Mouse (Mus musculus): ENCODE results near the gene Elane. TPM values are rescaled to one million over a fixed set of nuclear protein-coding genes. Genes with fewer than 3 reads are reported as not detected.

The Elane gene
- polyA plus RNA-seq, 1 experiment from 2014 or later: 1.1 TPM

DNA sequence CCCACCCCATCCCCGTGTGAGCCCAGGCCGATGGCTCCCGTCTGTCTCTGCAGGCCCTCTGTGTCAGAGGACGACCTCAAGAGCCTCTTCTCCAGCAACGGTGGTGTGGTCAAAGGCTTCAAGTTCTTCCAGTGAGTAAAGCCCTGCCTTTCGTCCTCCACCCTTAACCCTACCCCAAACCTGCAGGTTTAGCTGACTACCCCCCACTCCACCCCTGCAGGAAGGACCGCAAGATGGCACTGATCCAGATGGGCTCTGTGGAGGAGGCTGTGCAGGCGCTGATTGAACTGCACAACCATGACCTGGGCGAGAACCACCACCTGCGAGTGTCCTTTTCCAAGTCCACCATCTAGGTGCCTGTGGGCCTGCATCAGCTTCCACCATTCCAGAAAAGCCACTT is 23.1 kb upstream of the Elane start:
- Histone ChIP-seq H3K4me1 (ENCODE audit: control insufficient read depth, insufficient read depth, low read length) (peaks cover 23% of the 10 kb centered on the region), H3K9me3 (replicated peaks; ENCODE audit: control insufficient read depth, low read length) (no peaks in the 10 kb centered on the region), H3K36me3 (ENCODE audit: control insufficient read depth, insufficient read depth) (peaks cover 45% of the 10 kb centered on the region), H3K27ac (ENCODE audit: low read length) (no peak overlapping the region), H3K4me3 (ENCODE audit: low read length) (no peak overlapping the region), H3K27me3 (ENCODE audit: control insufficient read depth, insufficient read depth, low read length) (no peaks in the 10 kb centered on the region), H3K9ac (ENCODE audit: low read length) (no peak overlapping the region), H3K4me2 (ENCODE audit: low read depth, low read length) (no peak overlapping the region)
- no peak for ATAC-seq (replicated peaks; ENCODE audit: extremely low read depth, insufficient read depth, low FRiP score)
- WGBS: 58% methylated on average over 10 of the region's 10 CpGs

DNA sequence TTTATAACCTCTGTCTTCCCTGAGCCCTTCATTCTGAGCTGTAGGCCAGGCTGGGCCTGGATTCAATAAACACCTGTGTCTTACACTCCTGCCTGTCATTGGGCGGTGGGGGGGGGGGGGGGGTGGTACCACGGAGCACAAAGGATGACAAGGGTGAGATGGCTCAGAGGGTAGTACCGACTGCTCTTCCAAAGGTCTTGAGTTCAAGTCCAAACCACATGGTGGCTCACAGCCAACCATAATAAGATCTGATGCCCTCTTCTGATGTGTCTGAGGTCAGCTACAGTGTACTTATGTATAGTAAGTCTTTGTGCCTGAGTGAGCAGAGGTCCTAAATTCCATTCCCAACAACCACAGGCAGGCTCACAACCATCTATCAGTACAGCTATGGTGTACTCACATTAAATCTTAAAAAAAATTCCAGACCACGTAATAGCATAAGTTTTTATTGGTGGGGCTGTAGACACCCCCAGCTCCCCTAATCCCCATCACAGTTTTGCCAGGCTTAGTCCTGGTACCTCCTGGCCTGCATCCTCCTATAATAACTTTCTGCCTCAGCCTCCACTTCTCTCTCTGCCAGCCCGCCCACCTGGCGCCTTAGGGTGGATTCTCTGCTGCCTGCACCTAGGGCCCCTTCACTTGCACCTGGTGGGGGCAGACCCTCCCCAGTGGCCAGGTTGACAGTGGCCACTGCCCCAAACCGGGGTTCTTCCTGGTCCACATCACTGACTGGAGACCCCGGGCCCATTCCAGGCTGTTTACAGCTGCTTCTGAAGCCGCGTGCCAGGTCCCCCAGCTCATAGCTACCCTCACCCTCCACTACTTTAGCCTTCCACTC is 21.5 kb upstream of the Elane start:
- H3K27ac ChIP-seq (ENCODE audit: low read length): no peak overlapping the region
- ATAC-seq (replicated peaks; ENCODE audit: extremely low read depth, insufficient read depth, low FRiP score): no peak
- no peaks in the 10 kb centered on the region for H3K9me3 ChIP-seq (replicated peaks; ENCODE audit: control insufficient read depth, low read length)
- 50% methylated on average over 10 of the region's 10 CpGs for WGBS
- H3K27me3 ChIP-seq (ENCODE audit: control insufficient read depth, insufficient read depth, low read length): no peaks in the 10 kb centered on the region
- no peak overlapping the region for H3K4me3 ChIP-seq (ENCODE audit: low read length)
- no peak overlapping the region for H3K4me2 ChIP-seq (ENCODE audit: low read depth, low read length)
- H3K4me1 ChIP-seq (ENCODE audit: control insufficient read depth, insufficient read depth, low read length): peaks cover 7% of the 10 kb centered on the region
- H3K36me3 ChIP-seq (ENCODE audit: control insufficient read depth, insufficient read depth): peaks cover 38% of the 10 kb centered on the region
- no peak overlapping the region for H3K9ac ChIP-seq (ENCODE audit: low read length)

DNA sequence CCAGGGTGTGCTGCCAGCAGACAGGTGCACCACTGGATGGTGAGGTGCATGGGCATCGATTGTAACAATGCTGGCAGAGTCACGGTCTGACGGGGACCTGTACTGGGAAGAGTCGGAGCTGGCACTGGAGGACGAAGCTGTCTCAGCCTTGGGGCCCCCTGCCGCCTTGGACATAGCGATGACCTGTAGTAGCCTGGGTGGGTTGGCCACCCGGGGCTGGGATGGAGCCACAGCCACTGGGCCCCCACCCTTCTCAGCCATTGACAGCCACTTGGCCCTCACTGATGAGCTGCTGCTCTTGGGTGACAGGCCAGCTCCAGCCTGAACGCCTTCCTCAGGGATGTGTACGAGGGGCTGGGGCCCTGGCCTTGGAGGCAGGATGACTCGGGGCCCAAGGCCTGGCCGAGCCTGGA is 20.9 kb upstream of the Elane start:
- no peak overlapping the region for H3K27ac ChIP-seq (ENCODE audit: low read length)
- H3K36me3 ChIP-seq (ENCODE audit: control insufficient read depth, insufficient read depth): peaks cover 32% of the 10 kb centered on the region
- H3K4me2 ChIP-seq (ENCODE audit: low read depth, low read length): no peak overlapping the region
- H3K9ac ChIP-seq (ENCODE audit: low read length): no peak overlapping the region
- 50% methylated on average over 12 of the region's 12 CpGs for WGBS
- no peaks in the 10 kb centered on the region for H3K9me3 ChIP-seq (replicated peaks; ENCODE audit: control insufficient read depth, low read length)
- no peaks in the 10 kb centered on the region for H3K27me3 ChIP-seq (ENCODE audit: control insufficient read depth, insufficient read depth, low read length)
- peak; percentile 19 for ATAC-seq (replicated peaks; ENCODE audit: extremely low read depth, insufficient read depth, low FRiP score)
- 0 out of 2 replicates have a peak, but pooled peaks cover 4% of the 10 kb centered on the region for H3K4me1 ChIP-seq (ENCODE audit: control insufficient read depth, insufficient read depth, low read length)
- H3K4me3 ChIP-seq (ENCODE audit: low read length): no peak overlapping the region

DNA sequence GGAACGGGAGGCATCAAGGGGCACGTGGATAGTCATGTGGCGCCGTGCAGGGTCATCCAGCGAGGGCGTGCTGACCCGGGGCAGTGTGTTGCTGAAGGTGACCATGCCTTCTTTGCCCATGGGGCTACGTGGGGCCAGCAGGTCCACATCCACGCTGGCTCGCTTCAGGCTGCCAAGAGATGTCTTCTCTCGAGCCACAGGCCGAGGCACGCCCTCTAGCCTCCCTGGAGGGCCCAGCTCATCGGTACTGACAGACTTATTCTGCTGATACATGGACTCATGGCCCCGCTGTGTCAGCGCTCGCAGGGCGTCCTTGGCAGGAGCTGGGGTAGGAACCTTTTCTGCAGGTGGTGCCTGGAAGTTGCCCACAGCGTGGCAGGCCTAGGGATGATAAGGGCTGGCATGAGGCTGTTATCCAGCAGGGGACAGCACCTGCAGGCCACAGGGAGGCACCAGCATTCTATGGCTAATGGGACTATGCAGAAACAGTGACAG is 20.2 kb upstream of the Elane start:
- Histone ChIP-seq H3K4me1 (ENCODE audit: control insufficient read depth, insufficient read depth, low read length) (0 out of 2 replicates have a peak, but pooled peaks cover 4% of the 10 kb centered on the region), H3K4me2 (ENCODE audit: low read depth, low read length) (no peak overlapping the region), H3K27ac (ENCODE audit: low read length) (peak overlapping the region; percentile 3; the same call in 1 of the 2 replicates), H3K36me3 (ENCODE audit: control insufficient read depth, insufficient read depth) (peaks cover 26% of the 10 kb centered on the region), H3K9ac (ENCODE audit: low read length) (no peak overlapping the region), H3K27me3 (ENCODE audit: control insufficient read depth, insufficient read depth, low read length) (no peaks in the 10 kb centered on the region), H3K4me3 (ENCODE audit: low read length) (no peak overlapping the region), H3K9me3 (replicated peaks; ENCODE audit: control insufficient read depth, low read length) (no peaks in the 10 kb centered on the region)
- ATAC-seq (replicated peaks; ENCODE audit: extremely low read depth, insufficient read depth, low FRiP score): peak; percentile 24; the same call in 1 of the 2 replicates
- 53% methylated on average over 19 of the region's 19 CpGs for WGBS

- H3K9ac ChIP-seq (ENCODE audit: low read length): no peak overlapping the region
- H3K9me3 ChIP-seq (replicated peaks; ENCODE audit: control insufficient read depth, low read length): no peaks in the 10 kb centered on the region
- WGBS: 82% methylated on average over 11 of the region's 11 CpGs
- no peak for ATAC-seq (replicated peaks; ENCODE audit: extremely low read depth, insufficient read depth, low FRiP score)
- H3K4me2 ChIP-seq (ENCODE audit: low read depth, low read length): no peak overlapping the region
- H3K4me3 ChIP-seq (ENCODE audit: low read length): no peak overlapping the region
- H3K4me1 ChIP-seq (ENCODE audit: control insufficient read depth, insufficient read depth, low read length): 0 out of 2 replicates have a peak, but pooled peaks cover 4% of the 10 kb centered on the region
- no peak overlapping the region for H3K27ac ChIP-seq (ENCODE audit: low read length)
- H3K27me3 ChIP-seq (ENCODE audit: control insufficient read depth, insufficient read depth, low read length): no peaks in the 10 kb centered on the region
- H3K36me3 ChIP-seq (ENCODE audit: control insufficient read depth, insufficient read depth): peaks cover 18% of the 10 kb centered on the region
Measured at GRCm38 (mm10) chr10:79866601-79867000, 19.4 kb upstream of the Elane start.

DNA sequence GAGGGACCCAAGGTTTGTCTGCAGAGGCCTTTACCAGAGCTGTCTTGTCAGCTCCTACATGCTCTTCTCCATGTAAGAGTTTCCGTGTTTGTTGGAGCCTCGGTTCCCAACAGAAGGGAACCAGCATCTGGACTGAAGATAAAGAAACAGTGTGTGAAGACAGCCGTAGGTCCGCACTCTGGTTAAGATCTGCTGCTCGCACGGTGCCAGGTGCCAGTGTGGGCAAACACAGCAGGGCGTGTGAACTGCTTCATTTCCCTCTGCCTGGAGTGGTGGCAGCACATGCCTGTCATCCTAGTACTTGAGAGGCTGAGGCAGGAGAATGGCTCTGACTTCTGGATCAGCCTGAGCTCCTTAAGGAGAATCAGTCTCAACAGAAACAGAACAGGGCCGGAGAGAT is 14.2 kb upstream of the Elane start:
- WGBS: 79% methylated on average over 8 of the region's 8 CpGs
- H3K4me3 ChIP-seq (ENCODE audit: low read length): no peak overlapping the region
- no peaks in the 10 kb centered on the region for H3K27me3 ChIP-seq (ENCODE audit: control insufficient read depth, insufficient read depth, low read length)
- ATAC-seq (replicated peaks; ENCODE audit: extremely low read depth, insufficient read depth, low FRiP score): no peak
- no peaks in the 10 kb centered on the region for H3K9me3 ChIP-seq (replicated peaks; ENCODE audit: control insufficient read depth, low read length)
- H3K4me2 ChIP-seq (ENCODE audit: low read depth, low read length): no peak overlapping the region
- no peak overlapping the region for H3K27ac ChIP-seq (ENCODE audit: low read length)
- H3K4me1 ChIP-seq (ENCODE audit: control insufficient read depth, insufficient read depth, low read length): peaks cover 3% of the 10 kb centered on the region; the same call in 1 of the 2 replicates
- no peaks in the 10 kb centered on the region for H3K36me3 ChIP-seq (ENCODE audit: control insufficient read depth, insufficient read depth)
- H3K9ac ChIP-seq (ENCODE audit: low read length): no peak overlapping the region

- Histone ChIP-seq H3K4me3 (ENCODE audit: low read length) (no peak overlapping the region), H3K27me3 (ENCODE audit: control insufficient read depth, insufficient read depth, low read length) (no peaks in the 10 kb centered on the region), H3K36me3 (ENCODE audit: control insufficient read depth, insufficient read depth) (no peaks in the 10 kb centered on the region), H3K4me1 (ENCODE audit: control insufficient read depth, insufficient read depth, low read length) (peaks cover 3% of the 10 kb centered on the region; the same call in 1 of the 2 replicates), H3K9me3 (replicated peaks; ENCODE audit: control insufficient read depth, low read length) (no peaks in the 10 kb centered on the region), H3K27ac (ENCODE audit: low read length) (no peak overlapping the region), H3K9ac (ENCODE audit: low read length) (no peak overlapping the region), H3K4me2 (ENCODE audit: low read depth, low read length) (0 out of 2 replicates have a peak overlapping the region, but pooled peaks have one; percentile 99)
- ATAC-seq (replicated peaks; ENCODE audit: extremely low read depth, insufficient read depth, low FRiP score): no peak
- WGBS: 39% methylated on average over 3 of the region's 3 CpGs
Measured at GRCm38 (mm10) chr10:79872862-79873261, 13.2 kb upstream of the Elane start.

- peak overlapping the region; percentile 99 for H3K4me2 ChIP-seq (ENCODE audit: low read depth, low read length)
- H3K4me1 ChIP-seq (ENCODE audit: control insufficient read depth, insufficient read depth, low read length): peaks cover 3% of the 10 kb centered on the region; the same call in 1 of the 2 replicates
- H3K4me3 ChIP-seq (ENCODE audit: low read length): peak overlapping the region; percentile 65
- H3K27ac ChIP-seq (ENCODE audit: low read length): no peak overlapping the region
- no peaks in the 10 kb centered on the region for H3K36me3 ChIP-seq (ENCODE audit: control insufficient read depth, insufficient read depth)
- 14% methylated on average over 6 of the region's 6 CpGs for WGBS
- no peak for ATAC-seq (replicated peaks; ENCODE audit: extremely low read depth, insufficient read depth, low FRiP score)
- peak overlapping the region; percentile 72; the same call in 1 of the 2 replicates for H3K9ac ChIP-seq (ENCODE audit: low read length)
- H3K27me3 ChIP-seq (ENCODE audit: control insufficient read depth, insufficient read depth, low read length): no peaks in the 10 kb centered on the region
- no peaks in the 10 kb centered on the region for H3K9me3 ChIP-seq (replicated peaks; ENCODE audit: control insufficient read depth, low read length)
Measured at GRCm38 (mm10) chr10:79873313-79873712, 12.7 kb upstream of the Elane start.

DNA sequence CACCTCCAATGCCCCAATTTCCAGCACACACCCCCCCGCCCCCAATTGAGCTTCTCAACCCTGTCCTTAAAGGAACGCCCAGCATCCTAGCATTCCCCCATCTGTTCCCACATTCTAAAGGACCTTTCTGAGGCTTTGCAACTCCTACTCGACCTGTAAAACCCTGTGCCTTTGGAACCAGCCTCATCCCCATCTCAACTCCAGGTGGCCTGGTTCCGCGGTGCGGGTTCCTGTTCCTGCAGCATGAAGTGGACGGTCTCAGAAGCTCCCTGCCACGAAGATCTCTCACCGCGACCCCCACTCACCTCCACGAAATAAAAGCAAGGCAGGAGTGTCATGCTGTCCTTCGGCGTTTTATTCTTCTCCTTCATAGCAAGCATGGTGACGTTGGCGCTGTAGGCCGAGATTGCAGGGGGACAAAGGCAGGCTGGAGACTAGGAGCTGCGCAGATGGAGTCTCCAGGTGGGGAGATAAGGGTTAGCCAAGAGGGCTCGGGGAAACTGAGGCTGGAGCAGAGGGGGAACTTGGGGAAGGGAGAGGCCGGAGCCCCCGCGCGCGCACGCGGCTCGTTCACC is 12.2 kb upstream of the Elane start:
- peak overlapping the region; percentile 65 for H3K4me3 ChIP-seq (ENCODE audit: low read length)

More for the DNA sequence above, 12.2 kb upstream of the Elane start:
- Histone ChIP-seq H3K4me2 (ENCODE audit: low read depth, low read length) (peak overlapping the region; percentile 99), H3K36me3 (ENCODE audit: control insufficient read depth, insufficient read depth) (no peaks in the 10 kb centered on the region), H3K9me3 (replicated peaks; ENCODE audit: control insufficient read depth, low read length) (no peaks in the 10 kb centered on the region), H3K27ac (ENCODE audit: low read length) (no peak overlapping the region), H3K27me3 (ENCODE audit: control insufficient read depth, insufficient read depth, low read length) (no peaks in the 10 kb centered on the region), H3K4me1 (ENCODE audit: control insufficient read depth, insufficient read depth, low read length) (peaks cover 3% of the 10 kb centered on the region; the same call in 1 of the 2 replicates), H3K9ac (ENCODE audit: low read length) (peak overlapping the region; percentile 72)
- ATAC-seq (replicated peaks; ENCODE audit: extremely low read depth, insufficient read depth, low FRiP score): 0 out of 2 replicates have a peak, but pooled peaks have one; percentile 4
- 3% methylated on average over 26 of the region's 26 CpGs for WGBS

Data from heart, embryonic 16.5 days (tissue).